Mouse (Mus musculus) erythroid progenitor cell, adult 5-6 weeks (primary cell): ENCODE results near the gene Mroh2b. TPM values are rescaled to one million over a fixed set of nuclear protein-coding genes. Genes with fewer than 3 reads are reported as not detected.

Source experiments
- ATAC-seq: replicated peaks from 2 replicates; pipeline ENCODE4 v1.8.0; 2016; ENCODE audit warnings: moderate number of reproducible peaks, mild to moderate bottlenecking, moderate TSS enrichment, inconsistent platforms; ENCODE audit not compliant: poor library complexity, low FRiP score, severe bottlenecking
- total RNA-seq, 2 experiments: library from RNA; stranded (forward) in 1 of 2; stranded (reverse) in 1 of 2; fragments of 150-400 nt in 1 of 2; fragments of 186-747, 209-891 nt in 1 of 2; gene quantifications; 2 replicates each; pipeline versions ENCODE4 v1.2.3 to v1.2.4; 2015 to 2017; ENCODE audit warnings: low replicate concordance in 2 of 2

Gene Mroh2b
- total RNA-seq (2015; ENCODE audit: low replicate concordance) (not detected in 2 replicates), total RNA-seq (2017; ENCODE audit: low replicate concordance) (not detected in 2 replicates)

- ATAC-seq = no peak
These were observed at the start of gene Mroh2b for GRCm38 (mm10) chr15:4898437-4898836. Mroh2b (plus strand) TSS chr15:4898737.

DNA sequence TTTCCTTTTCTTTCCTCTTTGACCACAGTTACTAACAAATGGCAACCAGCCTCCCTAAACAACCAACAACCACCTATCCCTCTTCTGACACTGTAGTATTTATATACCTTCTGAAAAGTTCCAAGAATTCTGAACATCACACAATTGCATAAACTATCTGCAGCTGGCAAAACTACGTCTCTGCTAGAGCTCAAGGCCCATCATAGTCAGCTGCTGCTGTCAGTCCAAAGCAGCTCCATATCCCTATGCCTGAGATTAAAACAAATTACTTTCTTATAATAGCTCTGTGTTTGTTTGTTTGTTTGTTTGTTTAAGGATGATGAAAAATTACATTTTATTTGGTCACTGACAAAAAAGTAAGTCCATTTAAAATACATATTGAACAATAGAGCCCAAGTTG, 48.5 kb upstream of the Mroh2b start:
- ATAC-seq = no peak

DNA sequence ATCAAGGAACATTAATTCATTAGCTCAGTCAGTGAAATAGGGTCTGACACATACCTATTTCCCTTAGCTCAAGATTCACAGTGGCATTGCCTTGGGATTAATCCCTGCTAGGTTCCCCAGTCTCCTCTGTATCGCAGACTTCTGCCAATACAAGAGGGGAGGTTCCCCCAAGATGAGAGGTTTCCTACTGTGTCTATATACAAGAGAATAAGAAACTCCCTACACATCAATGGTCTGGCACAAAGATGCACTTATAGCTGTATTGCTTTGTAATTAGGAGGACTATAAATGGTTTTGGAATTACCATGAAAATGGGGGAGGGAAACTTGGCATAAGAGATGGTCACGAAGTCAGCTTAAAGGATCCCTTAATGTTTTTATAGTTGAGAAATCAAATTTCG, 3.6 kb upstream of the Mroh2b start:
- ATAC-seq = no peak

GRCm38 (mm10) chr15:4934731-4935130, 36.2 kb downstream of the Mroh2b start:
- no peak for ATAC-seq

GRCm38 (mm10) chr15:4973355-4973754, 74.8 kb downstream of the Mroh2b start:
- no peak for ATAC-seq

- ATAC-seq = no peak
These were observed 104.4 kb downstream of the Mroh2b start for GRCm38 (mm10) chr15:5002903-5003302.

GRCm38 (mm10) chr15:5003503-5004196, 105.1 kb downstream of the Mroh2b start:
- ATAC-seq = no peak

DNA sequence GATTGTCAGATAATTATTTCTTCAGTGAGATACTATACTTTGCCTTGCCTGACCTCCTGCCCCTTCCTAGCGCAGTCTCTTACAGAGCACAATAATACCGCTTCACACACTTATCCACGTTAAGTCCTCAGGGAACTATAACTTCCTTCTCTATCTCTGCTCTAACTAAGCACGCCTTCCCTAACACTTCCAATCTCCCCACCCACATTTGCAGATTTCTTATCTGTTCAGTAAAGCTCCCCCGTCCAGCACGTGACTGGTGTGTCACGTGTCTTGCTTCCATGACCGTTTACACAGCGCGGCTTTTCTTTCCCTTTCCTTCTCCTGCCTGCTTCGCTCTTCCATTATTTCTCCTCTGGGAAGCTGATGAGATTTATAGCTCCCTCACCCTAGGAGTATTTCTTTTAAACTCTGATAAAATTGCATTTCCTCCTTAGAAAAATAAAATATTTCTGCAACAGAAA, 111.1 kb downstream of the Mroh2b start:
- ATAC-seq = no peak

Other genes starting within 250 kb of the Mroh2b start
- not detected in 2 replicates for gene C6, start 171.6 kb upstream of the Mroh2b start, total RNA-seq (2015; ENCODE audit: low replicate concordance)
- gene C6, start 171.6 kb upstream of the Mroh2b start, total RNA-seq (2017; ENCODE audit: low replicate concordance) = not detected in 2 replicates
- gene C7, start 165.0 kb downstream of the Mroh2b start, total RNA-seq (2015; ENCODE audit: low replicate concordance) = not detected in 2 replicates
- gene C7, start 165.0 kb downstream of the Mroh2b start, total RNA-seq (2017; ENCODE audit: low replicate concordance) = not detected in 2 replicates
- gene Card6, start 209.8 kb downstream of the Mroh2b start, total RNA-seq (2015; ENCODE audit: low replicate concordance) = 4.2 and 9.4 TPM in 2 replicates
- 0.64 and 1.9 TPM in 2 replicates for gene Card6, start 209.8 kb downstream of the Mroh2b start, total RNA-seq (2017; ENCODE audit: low replicate concordance)
- gene Rpl37, start 217.9 kb downstream of the Mroh2b start, total RNA-seq (2015; ENCODE audit: low replicate concordance) = 257 and 311 TPM in 2 replicates
- 233 and 410 TPM in 2 replicates for gene Rpl37, start 217.9 kb downstream of the Mroh2b start, total RNA-seq (2017; ENCODE audit: low replicate concordance)
- gene Prkaa1, start 245.1 kb downstream of the Mroh2b start, total RNA-seq (2015; ENCODE audit: low replicate concordance) = 44.3 and 51.6 TPM in 2 replicates
- gene Prkaa1, start 245.1 kb downstream of the Mroh2b start, total RNA-seq (2017; ENCODE audit: low replicate concordance) = 19.4 and 20.3 TPM in 2 replicates